Mouse (Mus musculus) stomach, embryonic 14.5 days (tissue): ENCODE results near the gene Asns. TPM values are rescaled to one million over a fixed set of nuclear protein-coding genes. Genes with fewer than 3 reads are reported as not detected.

Experiments used
- ATAC-seq: fragments of 200-750 bp; cut with Nextera tagmentation; 2 replicates; pipeline ENCODE4 v1.8.0; 2017; ENCODE audit warnings: low read depth, moderate TSS enrichment; ENCODE audit not compliant: insufficient number of reproducible peaks, insufficient read depth, low FRiP score
- H3K27ac ChIP-seq: fragments of 300-500 bp; sonication (generic); 2 replicates; pipeline ENCODE4 v1.5.1; 2014; ENCODE audit warnings: mild to moderate bottlenecking, low read length, moderate library complexity, mixed read lengths
- H3K27me3 ChIP-seq: fragments of 300-500 bp; sonication (generic); 2 replicates; pipeline ENCODE4 v1.6.1; 2014; ENCODE audit warnings: low read length, control low read depth, mixed read lengths; ENCODE audit not compliant: control insufficient read depth, insufficient read depth
- H3K36me3 ChIP-seq: fragments of 300-500 bp; sonication (generic); 2 replicates; pipeline ENCODE4 v1.6.1; 2014; ENCODE audit warnings: mild to moderate bottlenecking, control low read depth, low read length, moderate library complexity, mixed read lengths; ENCODE audit not compliant: control insufficient read depth, insufficient read depth
- H3K4me1 ChIP-seq: fragments of 300-500 bp; sonication (generic); 2 replicates; pipeline ENCODE4 v1.6.1; 2014; ENCODE audit warnings: low read length, control low read depth, mixed read lengths; ENCODE audit not compliant: control insufficient read depth, insufficient read depth
- H3K4me2 ChIP-seq: fragments of 300-500 bp; sonication (generic); replicated peaks from 2 replicates; pipeline ENCODE4 v1.6.1; 2014; ENCODE audit warnings: low read depth, low read length, control low read depth
- H3K4me3 ChIP-seq: fragments of 300-500 bp; sonication (generic); 2 replicates; pipeline ENCODE4 v1.5.1; 2014; ENCODE audit warnings: low read depth, low read length, control low read depth
- H3K9ac ChIP-seq: fragments of 300-500 bp; sonication (generic); replicated peaks from 2 replicates; pipeline ENCODE4 v1.6.1; 2014; ENCODE audit warnings: low read depth, mild to moderate bottlenecking, control low read depth, low read length, moderate library complexity, mixed read lengths
- H3K9me3 ChIP-seq: fragments of 300-500 bp; sonication (generic); 2 replicates; pipeline ENCODE4 v1.6.1; 2016; ENCODE audit warnings: low read depth, low read length, control low read depth; ENCODE audit not compliant: control insufficient read depth
- WGBS: fragments of 180-500 bp; shearing (Covaris S2); extraction: QIAGEN DNeasy Blood & Tissue Kit; methylation state at CpG from one replicate; pipeline ENCODE4 v1.1.7; 2014; 5-methylcytosine and 5-hydroxymethylcytosine counted together
- polyA plus RNA-seq: library from polyadenylated mRNA; unstranded; fragments of >200 nt; fragmentation: Nextera tagmentation; extraction: Ambion mirVana; gene quantifications from 2 replicates; pipeline ENCODE4 v1.2.1, GENCODE M21; 2014

Gene Asns
- polyA plus RNA-seq, result 78.0 and 100 TPM in 2 replicates

- H3K36me3 ChIP-seq, result no peaks in the 10 kb centered on the region
- peak within 1 kb of the TSS; percentile 46 for H3K9ac ChIP-seq
- no peaks in the 10 kb centered on the region for H3K27me3 ChIP-seq
- peak; percentile 96 for ATAC-seq
- under 1% methylated on average over 50 of the region's 51 CpGs for WGBS
- H3K4me1 ChIP-seq, result no peaks in the 10 kb centered on the region
- H3K4me3 ChIP-seq, result peak within 1 kb of the TSS; percentile 66
- H3K4me2 ChIP-seq, result peak within 1 kb of the TSS; percentile 94
- peak within 1 kb of the TSS; percentile 39; the same call in 1 of the 2 replicates for H3K27ac ChIP-seq
- no peaks in the 10 kb centered on the region for H3K9me3 ChIP-seq
Measured at GRCm38 (mm10) chr6:7692884-7693585, at the start of gene Asns. Gene Asns (minus strand): TSS chr6:7693254.

- Histone ChIP-seq H3K27ac (no peak overlapping the region), H3K36me3 (no peaks in the 10 kb centered on the region), H3K4me1 (no peaks in the 10 kb centered on the region), H3K9me3 (no peaks in the 10 kb centered on the region), H3K27me3 (no peaks in the 10 kb centered on the region), H3K9ac (no peak overlapping the region), H3K4me3 (no peak overlapping the region), H3K4me2 (no peak overlapping the region)
- 58% methylated on average over 3 of the region's 3 CpGs for WGBS
- ATAC-seq, result no peak
Measured at GRCm38 (mm10) chr6:7741721-7742120, 48.7 kb upstream of the Asns start.

- Histone ChIP-seq H3K27me3 (no peaks in the 10 kb centered on the region), H3K4me2 (no peak overlapping the region), H3K9me3 (no peaks in the 10 kb centered on the region), H3K9ac (no peak overlapping the region), H3K27ac (no peak overlapping the region), H3K4me3 (no peak overlapping the region), H3K36me3 (no peaks in the 10 kb centered on the region), H3K4me1 (no peaks in the 10 kb centered on the region)
- ATAC-seq, result no peak
- 87% methylated on average over 2 of the region's 2 CpGs for WGBS
Measured at GRCm38 (mm10) chr6:7737842-7738241, 44.8 kb upstream of the Asns start.

- Histone ChIP-seq H3K36me3 (no peaks in the 10 kb centered on the region), H3K9me3 (no peaks in the 10 kb centered on the region), H3K4me1 (no peaks in the 10 kb centered on the region), H3K27me3 (no peaks in the 10 kb centered on the region), H3K4me3 (no peak overlapping the region), H3K4me2 (no peak overlapping the region), H3K9ac (no peak overlapping the region), H3K27ac (no peak overlapping the region)
- ATAC-seq, result no peak
- 30% methylated on average over 12 of the region's 12 CpGs for WGBS
Measured at GRCm38 (mm10) chr6:7732754-7733708, 40.0 kb upstream of the Asns start.

- Histone ChIP-seq H3K27me3 (no peaks in the 10 kb centered on the region), H3K4me2 (no peak overlapping the region), H3K4me3 (no peak overlapping the region), H3K27ac (no peak overlapping the region), H3K9ac (no peak overlapping the region), H3K4me1 (no peaks in the 10 kb centered on the region), H3K36me3 (no peaks in the 10 kb centered on the region), H3K9me3 (no peaks in the 10 kb centered on the region)
- no peak; the same call in 1 of the 2 replicates for ATAC-seq
- WGBS, result 82% methylated on average over 6 of the region's 6 CpGs
Measured at GRCm38 (mm10) chr6:7732097-7732496, 39.0 kb upstream of the Asns start.

GRCm38 (mm10) chr6:7729128-7729527 lies 36.1 kb upstream of the Asns start:
- ATAC-seq, result no peak
- Histone ChIP-seq H3K36me3 (no peaks in the 10 kb centered on the region), H3K9me3 (no peaks in the 10 kb centered on the region), H3K27me3 (no peaks in the 10 kb centered on the region), H3K4me3 (no peak overlapping the region), H3K27ac (no peak overlapping the region), H3K9ac (no peak overlapping the region), H3K4me2 (no peak overlapping the region), H3K4me1 (no peaks in the 10 kb centered on the region)
- WGBS, result 91% methylated on average over 2 of the region's 2 CpGs

- H3K9ac ChIP-seq, result no peak overlapping the region
- H3K4me1 ChIP-seq, result no peaks in the 10 kb centered on the region
- H3K27me3 ChIP-seq, result no peaks in the 10 kb centered on the region
- H3K36me3 ChIP-seq, result no peaks in the 10 kb centered on the region
- H3K4me2 ChIP-seq, result no peak overlapping the region
- 90% methylated on average over 5 of the region's 5 CpGs for WGBS
- no peak overlapping the region for H3K27ac ChIP-seq
- ATAC-seq, result no peak
- H3K4me3 ChIP-seq, result no peak overlapping the region
- no peaks in the 10 kb centered on the region for H3K9me3 ChIP-seq
Measured at GRCm38 (mm10) chr6:7728241-7728640, 35.2 kb upstream of the Asns start.

- no peaks in the 10 kb centered on the region for H3K36me3 ChIP-seq
- H3K4me3 ChIP-seq, result no peak overlapping the region
- no peaks in the 10 kb centered on the region for H3K4me1 ChIP-seq
- no peak overlapping the region for H3K27ac ChIP-seq
- H3K9ac ChIP-seq, result no peak overlapping the region
- no peak for ATAC-seq
- no peaks in the 10 kb centered on the region for H3K9me3 ChIP-seq
- H3K27me3 ChIP-seq, result no peaks in the 10 kb centered on the region
- H3K4me2 ChIP-seq, result no peak overlapping the region
- WGBS, result 57% methylated on average over 4 of the region's 4 CpGs
Measured at GRCm38 (mm10) chr6:7716236-7716635, 23.2 kb upstream of the Asns start.
